Mouse (Mus musculus) frontal cortex, adult (tissue): ENCODE data around the gene Ppp1ca.

Experiments
- ATAC-seq: cut with Nextera tagmentation; 2 replicates; pipeline ENCODE4 v1.9.2; 2017; ENCODE audit warnings: mild to moderate bottlenecking, moderate library complexity, mixed read lengths; ENCODE audit not compliant: low TSS enrichment

Gene Ppp1ca

GRCm38 (mm10) chr19:4191528-4192250 is at the start of gene Ppp1ca:
TSS of gene Ppp1ca (plus strand) at chr19:4192065.
- peak; percentile 72 for ATAC-seq

- no peak for ATAC-seq
Measured at GRCm38 (mm10) chr19:4142416-4143173, 49.3 kb upstream of the Ppp1ca start.

GRCm38 (mm10) chr19:4143759-4144268 is 48.1 kb upstream of the Ppp1ca start, which contains the start of gene Cabp4:
TSS of gene Cabp4 (minus strand) at chr19:4144033.
- ATAC-seq = no peak

GRCm38 (mm10) chr19:4144550-4145498 is 47.0 kb upstream of the Ppp1ca start:
- no peak for ATAC-seq

GRCm38 (mm10) chr19:4145936-4146335 is 45.9 kb upstream of the Ppp1ca start:
- no peak for ATAC-seq

GRCm38 (mm10) chr19:4146366-4147021 is 45.4 kb upstream of the Ppp1ca start:
- no peak for ATAC-seq

- no peak for ATAC-seq
Measured at GRCm38 (mm10) chr19:4147022-4147405, 44.9 kb upstream of the Ppp1ca start.

- ATAC-seq = no peak
Measured at GRCm38 (mm10) chr19:4147782-4148490, 43.9 kb upstream of the Ppp1ca start.

GRCm38 (mm10) chr19:4148491-4148806 is 43.4 kb upstream of the Ppp1ca start, which contains the start of gene Coro1b:
TSS of gene Coro1b (plus strand) at chr19:4148619.
- peak; percentile 66 for ATAC-seq

GRCm38 (mm10) chr19:4148819-4149218 is 43.0 kb upstream of the Ppp1ca start:
- no peak for ATAC-seq

GRCm38 (mm10) chr19:4149283-4149682 is 42.6 kb upstream of the Ppp1ca start:
- ATAC-seq = no peak

- ATAC-seq = no peak
Measured at GRCm38 (mm10) chr19:4149764-4150461, 42.0 kb upstream of the Ppp1ca start.

- no peak for ATAC-seq
Measured at GRCm38 (mm10) chr19:4150567-4151487, 41.0 kb upstream of the Ppp1ca start.

- ATAC-seq = no peak
Measured at GRCm38 (mm10) chr19:4151488-4151860, 40.4 kb upstream of the Ppp1ca start.

GRCm38 (mm10) chr19:4151898-4152297 is 40.0 kb upstream of the Ppp1ca start:
- no peak for ATAC-seq

- no peak for ATAC-seq
Measured at GRCm38 (mm10) chr19:4152445-4153231, 39.2 kb upstream of the Ppp1ca start.

- no peak for ATAC-seq
Measured at GRCm38 (mm10) chr19:4153232-4153654, 38.6 kb upstream of the Ppp1ca start, which contains the start of gene Ptprcap. TSS of gene Ptprcap (plus strand) at chr19:4153604.
